Mouse (Mus musculus): ENCODE data around the gene Olfr355. TPM values are rescaled to one million over a fixed set of nuclear protein-coding genes. Genes with fewer than 3 reads are reported as not detected.

The Olfr355 gene
- not detected for total RNA-seq (2021)
- long read RNA-seq, experiment 1: 0 reads
- long read RNA-seq, experiment 2: 0 reads

GRCm38 (mm10) chr2:36928797-36929196, at the start of gene Olfr355:
Olfr355 (minus strand) TSS chr2:36928897.
- no peak for DNase-seq (ENCODE audit: low spot score in 2 of 2)

GRCm38 (mm10) chr2:36936821-36937220, 8.1 kb upstream of the Olfr355 start, which contains the start of gene Olfr356:
Olfr356 (plus strand) TSS chr2:36937121.
- DNase-seq (ENCODE audit: low spot score in 2 of 2): no peak

DNA sequence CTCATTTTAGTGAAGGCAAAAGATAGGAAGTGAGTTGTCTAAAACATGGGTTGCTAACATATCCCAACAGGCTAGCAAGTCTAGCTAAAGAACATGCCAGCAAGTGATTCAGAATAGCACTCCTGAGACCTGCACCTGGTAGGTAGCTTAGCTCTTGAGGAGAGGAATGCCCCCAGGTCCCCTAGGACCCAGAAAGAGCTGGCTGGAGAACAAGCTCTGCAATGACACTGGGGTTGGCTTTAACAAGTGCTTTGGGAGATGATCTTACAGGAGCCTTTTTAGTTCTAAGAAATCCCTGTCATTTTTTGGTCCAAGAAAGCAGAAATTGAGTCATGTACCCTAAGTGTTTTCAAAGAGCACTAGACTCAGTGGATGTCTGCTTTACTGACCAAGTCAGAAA, 23.3 kb downstream of the Olfr355 start, which contains the start of gene Olfr354:
Gene Olfr354 (plus strand): TSS at position 301 of the 400 bp plus-strand sequence.
- DNase-seq (ENCODE audit: low spot score in 2 of 2): no peak

DNA sequence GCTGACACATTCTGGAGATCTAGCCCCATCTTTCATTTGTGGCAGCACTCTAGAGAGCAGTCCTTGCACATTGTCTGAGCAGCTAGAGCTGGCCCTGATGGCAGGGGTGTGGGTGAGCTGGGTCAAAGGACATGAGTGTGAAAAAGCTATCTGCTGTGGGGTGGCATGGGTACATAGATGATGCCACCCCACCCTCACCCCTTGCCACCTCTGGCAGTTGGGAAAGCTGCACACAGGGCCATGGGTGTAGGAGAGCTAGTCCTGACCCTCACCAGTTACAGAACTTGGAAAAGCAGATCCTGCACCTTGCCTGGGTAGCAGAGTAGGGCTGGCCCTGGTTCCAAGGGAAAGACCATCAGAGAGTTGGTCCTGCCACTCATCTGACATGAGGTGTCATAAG, 31.6 kb downstream of the Olfr355 start:
- DNase-seq (ENCODE audit: low spot score in 2 of 2): no peak

DNA sequence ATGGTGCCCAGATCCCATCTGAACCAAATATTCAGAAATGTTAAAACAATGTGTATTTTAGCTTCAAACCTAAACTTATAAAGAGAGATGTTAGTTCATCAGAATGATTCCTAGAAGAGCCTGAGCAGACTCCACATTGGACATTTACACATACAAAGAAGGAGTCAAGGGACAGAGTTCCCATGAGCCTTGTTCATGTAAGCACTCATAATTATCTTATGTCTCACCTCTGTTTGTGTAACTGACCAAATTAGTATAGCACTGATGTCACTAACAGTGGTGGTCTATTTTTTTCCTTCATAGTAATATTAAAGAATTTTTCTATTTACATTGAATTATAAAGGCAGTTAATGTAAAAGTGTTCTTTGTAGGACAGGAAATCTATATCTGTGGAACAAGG, 35.9 kb downstream of the Olfr355 start, which contains the start of gene Olfr353:
Gene Olfr353 (minus strand): TSS at position 101 of the 400 bp plus-strand sequence.
- DNase-seq (ENCODE audit: low spot score in 2 of 2): no peak

Other genes with a start within 250 kb of the Olfr355 start
- gene Olfr346, start 243.1 kb downstream of the Olfr355 start, total RNA-seq (2021): not detected
- not detected for gene Olfr347, start 197.0 kb downstream of the Olfr355 start, total RNA-seq (2021)
- not detected for gene Olfr348, start 144.6 kb downstream of the Olfr355 start, total RNA-seq (2021)
- gene Olfr50, start 138.4 kb downstream of the Olfr355 start, total RNA-seq (2021): not detected
- not detected for gene Olfr3, start 111.9 kb downstream of the Olfr355 start, total RNA-seq (2021)
- gene Olfr350, start 82.6 kb downstream of the Olfr355 start, total RNA-seq (2021): not detected
- not detected for gene Olfr351, start 66.2 kb downstream of the Olfr355 start, total RNA-seq (2021)
- gene Olfr352, start 60.4 kb downstream of the Olfr355 start, total RNA-seq (2021): not detected
- gene Olfr353, start 36.0 kb downstream of the Olfr355 start, total RNA-seq (2021): not detected
- not detected for gene Olfr354, start 23.2 kb downstream of the Olfr355 start, total RNA-seq (2021)
- not detected for gene Olfr356, start 8.2 kb upstream of the Olfr355 start, total RNA-seq (2021)
- gene Olfr357, start 64.9 kb upstream of the Olfr355 start, total RNA-seq (2021): not detected
- not detected for gene Olfr358, start 80.4 kb upstream of the Olfr355 start, total RNA-seq (2021)
- not detected for gene Olfr360, start 136.8 kb upstream of the Olfr355 start, total RNA-seq (2021)
- not detected for gene Olfr361, start 160.4 kb upstream of the Olfr355 start, total RNA-seq (2021)
- gene Olfr362, start 189.0 kb upstream of the Olfr355 start, total RNA-seq (2021): not detected
- gene Olfr364-ps1, start 210.4 kb upstream of the Olfr355 start, total RNA-seq (2021): not detected